Mouse (Mus musculus) liver, embryonic 14.5 days (tissue): ENCODE data around the gene Duox1.

ENCODE experiments used
- CTCF ChIP-seq: IDR thresholded peaks from 2 replicates; pipeline ENCODE4 v1.5.1; 2016; ENCODE audit warnings: antibody characterized with exemption, low read depth, control low read depth
- EP300 ChIP-seq: IDR thresholded peaks from 2 replicates; pipeline ENCODE4 v1.6.1; 2016; ENCODE audit warnings: antibody characterized with exemption, low read depth

- TF ChIP-seq CTCF (no peak), EP300 (no peak)
Observed at GRCm38 (mm10) chr2:122372067-122372466, 56.6 kb downstream of the Duox1 start.
